ENCODE assay signal across 12 mouse cellular contexts in genomic region chr13:58547570-58547969, GRCm38 (mm10).
DNase-seq lines count a peak whose midpoint lies in the region; ATAC-seq and TF ChIP-seq lines count a peak whose summit lies in the region.
"Had no signal": no experiment of that assay in that cellular context is flagged by ENCODE, and none has a peak within 500 bp of the region (broad histone marks: within the 10 kb centered on the region; RNA-seq: fewer than 3 reads in every experiment).

No protein-coding gene starts in this region.

- peak overlapping the region; percentile 17; the same call in 1 of the 2 replicates for H3K4me2 ChIP-seq in forebrain, embryonic 13.5 days

- peak; percentile 73 for ATAC-seq in forebrain, embryonic 13.5 days
- ATAC-seq in megakaryocyte-erythroid progenitor cell, adult 5-6 weeks (replicated peaks; ENCODE audit: low FRiP score, low TSS enrichment, poor library complexity, severe bottlenecking): no peak
- ATAC-seq: Patski had no signal

- intact Hi-C loops in heart, adult 2 months (cut with DNase I): no loop called here

- TF ChIP-seq POLR2A in heart, adult 2 months (IDR thresholded peaks at IDR 0.05; ENCODE audit: insufficient read depth, low read depth, low read length): no peak

- no peaks in the 10 kb centered on the region for H3K27me3 ChIP-seq in forebrain, embryonic 13.5 days
- peaks cover 11% of the 10 kb centered on the region for H3K27me3 ChIP-seq in midbrain, embryonic 10.5 days (ENCODE audit: low read depth, poor library complexity, severe bottlenecking)
- no peaks in the 10 kb centered on the region for H3K27me3 ChIP-seq in heart, adult 2 months (ENCODE audit: control insufficient read depth, insufficient read depth, low read length)

- H3K36me3 ChIP-seq in forebrain, embryonic 13.5 days (ENCODE audit: poor library complexity, severe bottlenecking): no peaks in the 10 kb centered on the region
- no peaks in the 10 kb centered on the region for H3K36me3 ChIP-seq in midbrain, embryonic 10.5 days
- no peaks in the 10 kb centered on the region for H3K36me3 ChIP-seq in heart, adult 2 months (ENCODE audit: control insufficient read depth, insufficient read depth, low read length)

- no peaks in the 10 kb centered on the region for H3K9me3 ChIP-seq in forebrain, embryonic 13.5 days (replicated peaks)
- no peaks in the 10 kb centered on the region for H3K9me3 ChIP-seq in midbrain, embryonic 10.5 days (replicated peaks)
- H3K9me3 ChIP-seq: megakaryocyte, embryonic 14.5 days had no signal

- peak overlapping the region; percentile 31 for H3K27ac ChIP-seq in forebrain, embryonic 13.5 days
- H3K27ac ChIP-seq in midbrain, embryonic 10.5 days (replicated peaks): peak overlapping the region; percentile 55; the same call in 1 of the 2 replicates
- H3K27ac ChIP-seq in heart, adult 2 months: no peak overlapping the region

- TF ChIP-seq EP300 in heart, adult 2 months (IDR thresholded peaks at IDR 0.05; ENCODE audit: insufficient read depth, low read depth, low read length): no peak

- TF ChIP-seq CTCF in heart, adult 2 months (IDR thresholded peaks at IDR 0.05): no peak

- H3K4me3 ChIP-seq in forebrain, embryonic 13.5 days: no peak overlapping the region
- H3K4me3 ChIP-seq in midbrain, embryonic 10.5 days: no peak overlapping the region
- H3K4me3 ChIP-seq in heart, adult 2 months: no peak overlapping the region
- H3K4me3 ChIP-seq: megakaryocyte, embryonic 14.5 days had no signal

- peaks cover 33% of the 10 kb centered on the region for H3K4me1 ChIP-seq in forebrain, embryonic 13.5 days
- H3K4me1 ChIP-seq in midbrain, embryonic 10.5 days: peaks cover 49% of the 10 kb centered on the region
- H3K4me1 ChIP-seq in heart, adult 2 months (ENCODE audit: control insufficient read depth, insufficient read depth, low read length): no peaks in the 10 kb centered on the region

- H3K79me2 ChIP-seq in heart, adult 2 months (replicated peaks; ENCODE audit: control insufficient read depth, insufficient read depth, low read length): no peaks in the 10 kb centered on the region

- 11% methylated on average over 7 of the region's 7 CpGs for WGBS in forebrain, embryonic 13.5 days
- WGBS in midbrain, embryonic 10.5 days: 29% methylated on average over 7 of the region's 7 CpGs
- WGBS in heart, adult 2 months: 45% methylated on average over 7 of the region's 7 CpGs

- peak; percentile 40 to 77 for DNase-seq in right cerebral cortex, postnatal 10 days (ENCODE audit: low spot score in 2 of 2)
- DNase-seq in right cerebral cortex, postnatal 14 days: no peak
- peak; percentile 52 for DNase-seq in midbrain, embryonic 10.5 days (ENCODE audit: low spot score)
- DNase-seq in telencephalon, adult 2 months (ENCODE audit: low read depth, low spot score): peak; percentile 71
- no peak for DNase-seq in kidney, postnatal 4 days
- no peak for DNase-seq in heart, adult 2 months
- DNase-seq: cerebellum, adult 9-11 months; heart, adult 18-20 months had no signal

- H3K9ac ChIP-seq in forebrain, embryonic 13.5 days: no peak overlapping the region
- no peak overlapping the region for H3K9ac ChIP-seq in heart, adult 2 months (ENCODE audit: low read depth, low read length)

Comparison
In these comparisons a context has a peak if more than half of its experiments do, and no peak if none do; other contexts are left out.
1. DNase-seq: peak in right cerebral cortex, postnatal 10 days (2 of 2), midbrain, embryonic 10.5 days (single experiment) and telencephalon, adult 2 months (single experiment); none in right cerebral cortex, postnatal 14 days (single experiment), kidney, postnatal 4 days (0 of 2) and heart, adult 2 months (0 of 2).